Mouse (Mus musculus): ENCODE measurements around the gene Cdkal1.

Cdkal1 gene

DNA sequence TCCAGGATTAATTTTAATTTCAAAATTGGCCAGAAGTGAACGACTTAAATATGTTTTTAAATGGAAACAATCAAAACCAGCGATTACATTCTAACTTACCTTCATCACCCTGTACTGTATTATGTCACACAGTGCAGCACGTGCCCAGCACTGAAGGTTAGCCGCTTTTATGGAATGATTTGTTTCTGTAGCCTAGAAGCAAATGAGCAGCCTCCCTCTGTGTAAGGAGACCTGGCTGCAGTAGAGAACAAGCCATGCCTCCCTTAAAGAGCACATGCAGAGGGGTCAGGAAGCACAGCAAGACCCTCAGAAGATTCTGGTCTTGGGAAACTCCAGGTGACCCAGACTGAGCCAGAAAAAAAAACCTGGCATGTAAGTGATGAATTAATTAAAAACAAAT lies 459.8 kb downstream of the Cdkal1 start:
- DNase-seq, result no peak

GRCm38 (mm10) chr13:29390025-29390424 lies 465.4 kb downstream of the Cdkal1 start:
- no peak for DNase-seq

- no peak for DNase-seq
Measured at GRCm38 (mm10) chr13:29388918-29389317, 466.6 kb downstream of the Cdkal1 start.

GRCm38 (mm10) chr13:29377572-29377971 lies 477.9 kb downstream of the Cdkal1 start:
- no peak for DNase-seq

DNA sequence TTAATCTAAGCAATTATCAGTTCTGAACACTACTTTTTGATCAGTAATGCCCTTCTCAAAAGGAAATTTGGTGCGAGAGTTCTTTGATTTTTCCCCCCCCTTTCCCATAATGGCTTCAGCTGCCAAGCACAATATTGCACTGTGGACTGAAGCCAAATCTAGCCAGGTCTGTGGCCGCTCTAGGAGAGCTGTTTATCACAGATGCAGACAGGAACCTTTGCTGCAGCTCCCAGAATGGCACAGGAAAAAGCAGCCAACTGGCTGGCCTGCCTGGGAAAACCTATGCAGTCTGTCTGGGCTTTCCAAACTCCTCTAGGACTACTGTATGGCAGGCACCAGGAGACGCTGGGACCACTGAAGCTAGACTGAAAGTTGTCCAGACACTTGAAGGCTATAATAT lies 483.6 kb downstream of the Cdkal1 start:
- DNase-seq, result no peak

- no peak for DNase-seq
Measured at GRCm38 (mm10) chr13:29371466-29371771, 484.1 kb downstream of the Cdkal1 start.

DNA sequence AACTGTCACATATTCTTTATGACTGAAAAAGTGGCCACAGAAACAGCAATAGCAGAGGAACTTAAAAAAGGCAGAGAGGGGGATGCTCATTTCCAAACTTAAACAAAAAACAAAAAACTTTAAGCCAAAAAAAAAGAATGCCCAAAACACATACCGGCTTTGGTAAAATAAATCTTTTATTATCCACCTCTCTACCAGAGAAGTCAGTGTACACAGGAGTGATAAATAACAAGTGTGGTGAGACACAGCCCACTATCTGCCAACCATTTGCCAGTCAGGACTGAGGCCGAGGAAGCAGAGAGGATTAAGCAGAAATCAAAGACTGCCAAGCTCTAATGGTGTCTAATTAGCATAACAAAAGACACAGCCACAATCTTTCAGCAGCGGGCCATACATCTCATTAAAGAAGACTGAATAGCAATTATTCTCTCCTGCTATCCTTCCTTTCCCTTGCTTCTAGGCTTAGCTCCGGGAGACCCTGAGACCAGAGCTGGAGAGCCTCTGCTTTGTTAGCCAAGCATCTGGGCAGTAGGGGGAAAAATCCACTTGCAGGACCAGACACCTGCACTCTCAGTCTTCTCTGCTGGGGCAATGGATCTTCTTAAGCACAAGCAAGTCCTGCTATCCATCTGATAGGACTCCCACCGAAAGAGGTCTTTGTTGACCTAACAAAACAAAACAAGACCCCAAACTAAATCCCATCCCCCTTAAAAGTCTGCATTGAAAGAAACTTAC lies 484.6 kb downstream of the Cdkal1 start:
- DNase-seq, result no peak

DNA sequence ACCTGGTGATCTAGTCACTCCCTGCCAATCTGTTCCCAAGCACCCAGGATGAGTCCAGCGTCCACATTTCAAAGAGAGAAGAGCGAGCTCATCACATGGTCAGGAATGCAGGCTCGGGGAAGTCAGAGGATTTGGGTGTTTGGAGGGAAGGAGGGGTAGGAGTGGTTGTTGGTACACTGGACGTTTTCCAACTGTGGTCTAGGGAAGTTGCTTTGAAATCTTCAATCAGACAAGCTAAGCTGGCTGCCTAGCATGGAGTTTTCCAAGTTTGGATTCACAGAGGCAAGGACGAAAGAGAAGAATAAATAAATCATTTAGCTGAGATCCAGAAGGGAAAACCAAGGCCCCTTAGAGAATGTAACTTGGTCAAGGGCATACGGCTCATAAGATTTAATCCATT lies 486.7 kb downstream of the Cdkal1 start:
- DNase-seq, result no peak

GRCm38 (mm10) chr13:29364901-29365625 lies 490.4 kb downstream of the Cdkal1 start:
- no peak for DNase-seq

DNA sequence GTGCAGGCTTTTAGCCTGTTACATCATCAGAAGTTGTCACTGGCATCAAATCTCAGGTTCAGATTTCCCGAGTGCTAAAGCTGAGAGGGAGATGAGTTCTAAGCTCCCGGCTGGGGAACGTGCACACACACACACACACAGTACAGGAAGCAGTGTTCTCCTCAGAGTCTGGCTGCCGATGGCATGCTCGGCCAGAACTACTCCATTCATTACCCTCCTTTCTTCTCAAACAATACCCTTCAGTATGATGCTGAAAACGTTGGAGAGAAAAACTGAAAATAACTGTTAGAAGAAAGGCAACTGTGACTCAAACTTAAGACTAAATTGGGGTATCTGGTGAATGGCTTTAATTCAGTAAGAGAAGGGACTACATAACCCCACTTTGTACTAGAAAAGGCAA lies 491.5 kb downstream of the Cdkal1 start:
- DNase-seq, result no peak

DNA sequence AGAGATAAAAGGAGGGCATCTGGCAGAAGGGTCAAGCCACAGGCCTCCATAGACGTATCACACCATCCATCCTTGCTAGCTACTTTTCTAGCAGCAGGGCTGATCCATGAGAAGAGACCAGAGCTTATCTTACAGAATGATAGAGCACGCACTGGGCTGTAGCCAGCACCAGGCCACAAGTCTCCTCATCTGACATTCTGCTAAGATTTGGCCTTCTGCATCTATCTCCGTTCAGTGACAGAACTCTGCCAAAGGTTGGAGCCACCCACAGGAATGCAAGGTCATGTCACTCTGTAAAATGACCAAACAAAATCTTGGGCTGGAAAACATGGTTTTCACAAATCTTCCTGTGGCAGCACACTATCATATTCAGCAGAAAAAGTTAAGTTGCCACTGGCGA lies 493.6 kb downstream of the Cdkal1 start:
- no peak for DNase-seq

- no peak for DNase-seq
Measured at GRCm38 (mm10) chr13:29360899-29361298, 494.6 kb downstream of the Cdkal1 start.

DNA sequence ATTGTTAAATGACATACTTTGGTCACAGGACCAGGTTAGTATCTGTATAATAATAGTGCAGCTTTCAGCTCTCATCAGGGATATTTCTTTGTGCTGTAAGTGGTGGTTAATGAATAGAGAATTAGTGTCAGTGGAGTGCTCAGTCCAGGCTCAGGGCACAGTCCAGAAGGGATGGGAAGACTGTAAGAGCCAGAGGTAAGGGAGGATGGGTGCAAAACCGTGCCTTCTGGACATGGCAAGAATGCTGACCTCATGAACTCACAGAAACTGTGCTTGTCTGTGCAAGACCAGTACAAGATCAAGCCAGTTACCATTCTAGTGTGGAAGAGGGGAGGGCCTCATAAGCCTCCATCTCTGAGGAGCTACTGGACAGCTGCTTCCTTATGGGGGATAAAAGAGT lies 496.1 kb downstream of the Cdkal1 start:
- DNase-seq, result no peak

GRCm38 (mm10) chr13:29357483-29357882 lies 498.0 kb downstream of the Cdkal1 start:
- DNase-seq, result no peak

DNA sequence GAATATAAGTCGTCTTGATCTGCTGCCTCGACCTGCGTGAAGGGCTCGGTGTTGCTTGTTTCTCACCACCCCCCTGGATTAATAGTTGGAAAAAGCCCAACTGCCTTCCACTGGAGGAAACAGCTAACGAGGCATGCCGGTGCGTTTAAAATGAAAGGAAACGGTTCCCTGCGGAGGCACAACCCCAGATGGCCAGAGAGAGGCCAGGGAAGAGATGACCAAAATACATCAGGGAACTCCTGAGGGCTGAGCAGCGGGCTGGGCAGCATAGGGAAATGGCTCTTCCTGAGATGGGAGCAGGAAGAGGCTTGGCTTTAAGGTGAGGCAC lies 499.4 kb downstream of the Cdkal1 start:
- DNase-seq, result no peak

GRCm38 (mm10) chr13:29355484-29356157 lies 499.9 kb downstream of the Cdkal1 start:
- DNase-seq, result no peak

DNA sequence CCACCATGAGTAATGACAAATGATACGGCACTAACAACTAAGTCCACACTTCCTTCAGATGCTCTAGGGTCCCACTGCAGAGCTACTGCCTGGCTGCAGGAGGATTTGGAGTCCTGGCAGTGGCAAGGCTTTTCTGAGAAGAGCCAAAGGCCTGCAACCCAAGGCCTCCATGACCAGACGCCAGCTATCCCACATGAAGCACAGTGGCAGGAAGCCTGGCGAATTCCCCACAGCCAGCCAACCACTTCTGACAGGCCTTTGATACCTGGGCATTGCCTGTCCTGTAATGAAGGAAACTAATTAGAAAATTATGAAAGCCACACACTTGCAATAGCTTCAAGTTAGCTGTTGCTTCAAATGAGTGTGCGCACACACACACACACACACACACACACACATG lies 500.5 kb downstream of the Cdkal1 start:
- no peak for DNase-seq

DNA sequence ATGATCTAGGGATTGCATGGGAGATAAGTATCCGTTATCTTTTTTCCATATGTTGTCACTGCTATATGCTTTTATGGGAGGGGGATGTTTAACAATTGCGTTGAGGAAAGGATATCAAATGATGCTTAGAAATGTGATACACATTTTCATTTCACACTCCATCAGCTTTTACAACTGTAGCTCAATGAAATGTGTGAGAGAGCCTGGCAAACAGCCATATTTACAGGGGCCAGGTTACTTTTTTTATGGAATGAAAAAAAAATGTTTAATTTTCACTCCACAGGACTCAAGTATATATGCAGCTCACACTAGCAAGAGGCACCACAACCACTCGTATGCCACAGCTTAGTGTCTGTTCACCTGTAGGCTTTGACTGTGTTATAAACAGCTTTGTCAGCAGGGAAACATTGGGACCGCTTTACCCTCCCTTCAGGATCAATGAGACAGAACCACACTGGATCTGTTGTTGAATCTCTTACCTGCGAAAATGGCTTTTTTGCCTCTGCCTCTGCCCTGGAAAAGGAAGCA lies 501.5 kb downstream of the Cdkal1 start:
- DNase-seq, result no peak

DNA sequence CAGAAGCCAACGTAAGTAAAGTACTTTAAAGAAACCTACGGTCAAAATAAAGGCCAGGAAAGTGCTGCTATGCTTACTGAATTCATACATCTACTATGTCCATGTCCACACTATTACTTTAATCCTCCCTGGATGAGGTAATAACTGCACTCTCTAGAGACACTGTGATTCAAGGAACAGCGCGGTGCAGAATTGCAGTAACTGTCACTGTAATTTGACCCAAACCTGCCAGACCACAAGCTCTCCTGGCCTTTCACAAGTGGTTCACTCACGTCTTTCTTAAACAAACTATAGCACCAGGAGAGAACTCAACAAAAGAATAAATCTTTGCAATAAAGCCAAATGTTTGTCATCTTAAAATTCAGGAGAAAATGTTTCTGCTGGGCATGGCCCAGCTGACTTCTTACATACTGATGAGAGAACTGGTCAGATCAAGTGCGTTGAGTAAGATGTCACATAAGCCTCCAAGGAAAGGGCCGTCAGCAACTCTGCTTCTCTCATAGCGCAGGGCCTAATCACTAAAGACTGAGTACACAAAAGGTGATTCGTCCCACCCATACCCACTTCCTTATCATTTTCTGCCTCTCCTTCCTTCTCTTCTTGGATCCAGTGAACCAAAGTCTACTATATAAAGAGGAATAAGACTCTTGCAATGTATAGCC lies 504.3 kb downstream of the Cdkal1 start:
- DNase-seq, result no peak

DNA sequence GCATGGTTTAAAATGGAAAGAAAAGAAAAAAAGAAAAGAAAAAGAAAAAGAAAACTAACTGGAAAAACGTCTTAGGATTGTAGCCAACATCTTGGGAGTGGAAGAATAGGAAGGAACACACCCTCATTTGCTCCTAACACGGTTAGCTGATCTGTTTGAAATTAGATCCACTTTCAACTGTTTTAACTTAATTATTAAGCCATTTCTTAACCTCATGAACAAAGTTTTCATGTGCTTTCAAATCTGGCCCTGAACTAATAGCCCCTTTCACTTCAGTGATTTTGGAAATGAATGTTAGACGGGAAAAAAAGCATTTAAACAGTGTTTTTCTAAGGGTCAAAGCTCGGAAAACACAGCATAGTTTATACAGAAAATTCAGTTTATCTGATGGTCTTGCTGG lies 505.5 kb downstream of the Cdkal1 start:
- no peak for DNase-seq

DNA sequence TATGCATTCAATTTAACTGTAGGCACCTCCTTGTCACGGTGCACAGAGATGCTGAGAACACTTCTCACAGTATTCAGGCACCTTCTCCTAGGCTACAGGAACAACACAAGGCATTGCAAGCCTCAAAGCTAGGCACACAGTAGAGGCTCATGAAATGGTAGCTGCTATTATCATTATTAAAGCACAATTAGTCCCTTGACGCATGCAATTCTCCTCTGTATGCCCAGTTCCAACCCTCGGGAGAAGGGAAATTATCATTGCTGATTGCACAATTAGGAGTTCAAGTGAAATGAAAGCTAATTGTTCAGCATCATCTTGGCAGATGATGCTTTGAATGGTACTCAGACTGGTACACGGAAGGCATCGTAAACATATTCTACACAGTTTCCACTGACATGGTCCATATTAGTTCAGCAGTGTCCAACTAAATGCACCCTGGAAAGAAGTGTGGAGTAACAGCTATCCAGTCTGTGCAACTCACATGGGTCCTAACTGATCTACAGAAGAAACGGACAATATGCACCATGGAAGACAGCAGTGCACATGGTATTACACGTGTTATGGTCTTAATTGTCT lies 506.0 kb downstream of the Cdkal1 start:
- DNase-seq, result no peak

DNA sequence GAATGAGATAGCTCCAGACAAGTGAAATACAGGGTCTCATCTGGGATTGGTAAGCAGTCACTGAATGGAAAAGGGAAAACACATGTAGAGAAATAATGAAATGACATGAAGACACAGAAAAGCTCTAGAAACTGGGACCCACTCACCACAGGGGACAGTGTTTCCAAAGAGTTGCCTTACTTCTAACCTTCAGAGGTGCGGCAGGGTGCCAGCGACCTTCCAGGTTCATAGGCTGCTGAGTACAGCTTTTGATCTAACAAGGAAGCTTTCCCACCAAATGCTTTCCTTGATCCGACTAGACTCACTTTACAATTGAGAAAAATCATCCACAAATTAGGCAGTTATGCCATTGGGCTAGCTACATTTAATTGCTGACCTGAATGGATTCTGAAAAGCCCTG lies 507.1 kb downstream of the Cdkal1 start:
- no peak for DNase-seq
